9 mouse cellular contexts compared by ENCODE assay signal in genomic region chr11:5098035-5098735, GRCm38 (mm10). TPM values are rescaled to one million over a fixed set of nuclear protein-coding genes. Genes with fewer than 3 reads are reported as not detected.
DNase-seq lines count a peak whose midpoint lies in the region; ATAC-seq and TF ChIP-seq lines count a peak whose summit lies in the region.
"Had no signal": no experiment of that assay in that cellular context is flagged by ENCODE, and none has a peak within 500 bp of the region (broad histone marks: within the 10 kb centered on the region; RNA-seq: fewer than 3 reads in every experiment).

No protein-coding gene starts in this region.

- no peak for TF ChIP-seq CTCF in midbrain, postnatal 0 days (IDR thresholded peaks at IDR 0.05)
- TF ChIP-seq CTCF in testis, adult 2 months (IDR thresholded peaks at IDR 0.05; ENCODE audit: control insufficient read depth, insufficient read depth, insufficient replicate concordance, low read depth, low read length), result no peak

- peak overlapping the region; percentile 63 for H3K4me2 ChIP-seq in limb, embryonic 15.5 days
- H3K4me2 ChIP-seq in midbrain, postnatal 0 days (ENCODE audit: low read depth, low read length, poor library complexity, severe bottlenecking), result peak overlapping the region; percentile 86

- peaks cover 31% of the 10 kb centered on the region for H3K4me1 ChIP-seq in limb, embryonic 15.5 days
- peaks cover 13% of the 10 kb centered on the region; the same call in 1 of the 2 replicates for H3K4me1 ChIP-seq in midbrain, postnatal 0 days (ENCODE audit: insufficient read depth, low read length)
- H3K4me1 ChIP-seq in testis, adult 2 months (ENCODE audit: control insufficient read depth, insufficient read depth, low read length), result peaks cover 10% of the 10 kb centered on the region

- DNase-seq in ovary, postnatal 10 days (ENCODE audit: low spot score), result peak; percentile 45
- no peak for DNase-seq in ovary, adult 18-20 months (ENCODE audit: low spot score)
- peak; percentile 71 for DNase-seq in cerebellum, adult 9-10 months
- DNase-seq in frontal cortex, adult 2 months (ENCODE audit: extremely low spot score in 1 of 2, low spot score in 1 of 2), result peak; percentile 48 to 75
- DNase-seq in kidney, adult 11 months, result peak; percentile 44
- DNase-seq in midbrain, postnatal 0 days (ENCODE audit: low spot score), result peak; percentile 25

- no peaks in the 10 kb centered on the region for H3K9me3 ChIP-seq in limb, embryonic 15.5 days
- no peaks in the 10 kb centered on the region for H3K9me3 ChIP-seq in midbrain, postnatal 0 days (ENCODE audit: low read length)

- under 1% methylated on average over 44 of the region's 44 CpGs for whole genome bisulfite sequencing in limb, embryonic 15.5 days
- under 1% methylated on average over 44 of the region's 44 CpGs for WGBS in midbrain, postnatal 0 days

- TF ChIP-seq POLR2A in testis, adult 2 months (IDR thresholded peaks at IDR 0.05; ENCODE audit: control insufficient read depth, low read depth, low read length), result 0 out of 2 replicates have a peak, but pooled peaks have one; percentile 10

- peak overlapping the region; percentile 98 for H3K4me3 ChIP-seq in limb, embryonic 15.5 days
- peak overlapping the region; percentile 99 for H3K4me3 ChIP-seq in midbrain, postnatal 0 days (ENCODE audit: low read depth, low read length)
- peak overlapping the region; percentile 88 for H3K4me3 ChIP-seq in testis, adult 2 months (ENCODE audit: control insufficient read depth, low read depth, low read length)

- no peak for ATAC-seq in limb, embryonic 15.5 days (ENCODE audit: insufficient number of reproducible peaks, low FRiP score, low TSS enrichment, low read depth)
- ATAC-seq in midbrain, postnatal 0 days (ENCODE audit: low FRiP score), result no peak

- H3K27me3 ChIP-seq in limb, embryonic 15.5 days, result no peaks in the 10 kb centered on the region
- H3K27me3 ChIP-seq in midbrain, postnatal 0 days (ENCODE audit: insufficient read depth, low read length), result no peaks in the 10 kb centered on the region
- H3K27me3 ChIP-seq in testis, adult 2 months (ENCODE audit: control insufficient read depth, insufficient read depth, low read length), result no peaks in the 10 kb centered on the region

- H3K27ac ChIP-seq in limb, embryonic 15.5 days, result peak overlapping the region; percentile 99
- H3K27ac ChIP-seq in midbrain, postnatal 0 days (ENCODE audit: low read depth, low read length), result peak overlapping the region; percentile 97
- peak overlapping the region; percentile 98 for H3K27ac ChIP-seq in testis, adult 2 months (ENCODE audit: control insufficient read depth, insufficient read depth, low read depth, low read length)

- peaks cover 2% of the 10 kb centered on the region; the same call in 1 of the 2 replicates for H3K36me3 ChIP-seq in limb, embryonic 15.5 days
- no peaks in the 10 kb centered on the region for H3K36me3 ChIP-seq in midbrain, postnatal 0 days (ENCODE audit: insufficient read depth, low read length)
- peaks cover 2% of the 10 kb centered on the region; the same call in 1 of the 2 replicates for H3K36me3 ChIP-seq in testis, adult 2 months (ENCODE audit: control insufficient read depth, insufficient read depth, low read length)

- H3K9ac ChIP-seq in limb, embryonic 15.5 days, result peak overlapping the region; percentile 99
- H3K9ac ChIP-seq in midbrain, postnatal 0 days (replicated peaks; ENCODE audit: low read length, poor library complexity, severe bottlenecking), result peak overlapping the region; percentile 98

RNA-seq across cellular contexts. Expression of gene Rhbdd3, which starts 0.5 kb away (rescaled TPM):
- polyA plus RNA-seq in frontal cortex, adult 2 months (2012; rRNA removed), result 29.3 and 31.6 TPM in 2 replicates
- polyA plus RNA-seq in limb, embryonic 15.5 days (2015; fragmentation: Nextera tagmentation; extraction: Ambion mirVana), result 23.1 and 26.1 TPM in 2 replicates
- total RNA-seq in midbrain, postnatal 0 days (2014; rRNA removed), result 48.0 and 67.1 TPM in 2 replicates
- polyA plus RNA-seq in midbrain, postnatal 0 days (2015; fragmentation: Nextera tagmentation; extraction: Ambion mirVana), result 50.4 and 54.6 TPM in 2 replicates
- 232 and 237 TPM in 2 replicates for polyA plus RNA-seq in testis, adult 2 months (2012; rRNA removed)

RNA-seq across cellular contexts. Expression of gene Ewsr1, which starts 0.9 kb away (rescaled TPM):
- 513 and 799 TPM in 2 replicates for polyA plus RNA-seq in frontal cortex, adult 2 months (2012; rRNA removed)
- polyA plus RNA-seq in limb, embryonic 15.5 days (2015; fragmentation: Nextera tagmentation; extraction: Ambion mirVana), result 655 and 680 TPM in 2 replicates
- 315 and 338 TPM in 2 replicates for total RNA-seq in midbrain, postnatal 0 days (2014; rRNA removed)
- polyA plus RNA-seq in midbrain, postnatal 0 days (2015; fragmentation: Nextera tagmentation; extraction: Ambion mirVana), result 353 and 371 TPM in 2 replicates
- 433 and 510 TPM in 2 replicates for polyA plus RNA-seq in testis, adult 2 months (2012; rRNA removed)

RNA-seq across cellular contexts. Expression of gene Gas2l1, which starts 33.1 kb away (rescaled TPM):
- 89.1 and 98.7 TPM in 2 replicates for polyA plus RNA-seq in frontal cortex, adult 2 months (2012; rRNA removed)
- polyA plus RNA-seq in limb, embryonic 15.5 days (2015; fragmentation: Nextera tagmentation; extraction: Ambion mirVana), result 32.3 and 34.4 TPM in 2 replicates
- total RNA-seq in midbrain, postnatal 0 days (2014; rRNA removed), result 33.8 and 43.8 TPM in 2 replicates
- 17.6 and 18.5 TPM in 2 replicates for polyA plus RNA-seq in midbrain, postnatal 0 days (2015; fragmentation: Nextera tagmentation; extraction: Ambion mirVana)
- 116 and 124 TPM in 2 replicates for polyA plus RNA-seq in testis, adult 2 months (2012; rRNA removed)
- total RNA-seq: common myeloid progenitor, adult 5-6 weeks had no signal

RNA-seq across cellular contexts. Expression of gene Rasl10a, which starts 40.3 kb away (rescaled TPM):
- 78.9 and 79.5 TPM in 2 replicates for polyA plus RNA-seq in frontal cortex, adult 2 months (2012; rRNA removed)
- 7.1 and 8.6 TPM in 2 replicates for polyA plus RNA-seq in limb, embryonic 15.5 days (2015; fragmentation: Nextera tagmentation; extraction: Ambion mirVana)
- 3.1 and 6.2 TPM in 2 replicates for total RNA-seq in midbrain, postnatal 0 days (2014; rRNA removed)
- 3.6 and 4.6 TPM in 2 replicates for polyA plus RNA-seq in midbrain, postnatal 0 days (2015; fragmentation: Nextera tagmentation; extraction: Ambion mirVana)
- polyA plus RNA-seq in testis, adult 2 months (2012; rRNA removed), result 2.5 and 3.9 TPM in 2 replicates
- total RNA-seq: common myeloid progenitor, adult 5-6 weeks had no signal

RNA-seq across cellular contexts. Expression of gene Emid1, which starts 53.9 kb away (rescaled TPM):
- polyA plus RNA-seq in frontal cortex, adult 2 months (2012; rRNA removed), result 12.3 and 21.7 TPM in 2 replicates
- polyA plus RNA-seq in limb, embryonic 15.5 days (2015; fragmentation: Nextera tagmentation; extraction: Ambion mirVana), result 39.1 and 41.0 TPM in 2 replicates
- 4.8 and 10.8 TPM in 2 replicates for total RNA-seq in midbrain, postnatal 0 days (2014; rRNA removed)
- polyA plus RNA-seq in midbrain, postnatal 0 days (2015; fragmentation: Nextera tagmentation; extraction: Ambion mirVana), result 14.5 and 16.9 TPM in 2 replicates
- 4.0 and 5.2 TPM in 2 replicates for polyA plus RNA-seq in testis, adult 2 months (2012; rRNA removed)
